Mouse (Mus musculus) lung, postnatal 0 days (tissue): ENCODE data around the gene Sectm1b. TPM values are rescaled to one million over a fixed set of nuclear protein-coding genes. Genes with fewer than 3 reads are reported as not detected.
A peak's percentile ranks its signal among the peaks of the same experiment; 100 is the strongest.

Experiments
- ATAC-seq: fragments of 200-750 bp; cut with Nextera tagmentation; 2 replicates; pipeline ENCODE4 v1.8.0; 2017; ENCODE audit warnings: moderate library complexity
- DNase-seq: peaks from one replicate; pipeline ENCODE4 v3.0.0-alpha.2; 2016; ENCODE audit warnings: low spot score
- H3K27ac ChIP-seq: fragments of 300-500 bp; sonication (generic); 2 replicates; pipeline ENCODE4 v1.5.1; 2014; ENCODE audit warnings: antibody characterized with exemption, mild to moderate bottlenecking, low read length, mixed read lengths
- H3K27me3 ChIP-seq: fragments of 300-500 bp; sonication (generic); replicated peaks from 2 replicates; pipeline ENCODE4 v1.6.1; 2014; ENCODE audit warnings: low read length, mixed read lengths; ENCODE audit not compliant: insufficient read depth
- H3K36me3 ChIP-seq: fragments of 300-500 bp; sonication (generic); 2 replicates; pipeline ENCODE4 v1.6.1; 2014; ENCODE audit warnings: low read length, mixed read lengths; ENCODE audit not compliant: insufficient read depth
- H3K4me1 ChIP-seq: fragments of 300-500 bp; sonication (generic); 2 replicates; pipeline ENCODE4 v1.6.1; 2014; ENCODE audit warnings: antibody characterized with exemption, low read depth, low read length, mixed read lengths; ENCODE audit not compliant: insufficient read depth
- H3K4me2 ChIP-seq: fragments of 300-500 bp; sonication (generic); replicated peaks from 2 replicates; pipeline ENCODE4 v1.6.1; 2014; ENCODE audit warnings: low read depth, mild to moderate bottlenecking, low read length, moderate library complexity, mixed read lengths
- H3K4me3 ChIP-seq: fragments of 300-500 bp; sonication (generic); 2 replicates; pipeline ENCODE4 v1.5.1; 2014; ENCODE audit warnings: low read depth, low read length
- H3K9ac ChIP-seq: fragments of 300-500 bp; sonication (generic); replicated peaks from 2 replicates; pipeline ENCODE4 v1.6.1; 2014; ENCODE audit warnings: low read depth, mild to moderate bottlenecking
- H3K9me3 ChIP-seq: fragments of 300-500 bp; sonication (generic); 2 replicates; pipeline ENCODE4 v1.6.1; 2016; ENCODE audit warnings: low read length, mixed read lengths
- CTCF ChIP-seq: IDR thresholded peaks from 2 replicates; pipeline ENCODE4 v1.5.1; 2016; ENCODE audit warnings: antibody characterized with exemption, mild to moderate bottlenecking
- EP300 ChIP-seq: IDR thresholded peaks from 2 replicates; pipeline ENCODE4 v1.6.1; 2016; ENCODE audit warnings: antibody characterized with exemption, mild to moderate bottlenecking, control low read depth
- WGBS: fragments of 180-500 bp; shearing (Covaris S2); extraction: QIAGEN DNeasy Blood & Tissue Kit; methylation state at CpG from one replicate; pipeline ENCODE4 v1.1.7; 2014; 5-methylcytosine and 5-hydroxymethylcytosine counted together
- polyA plus RNA-seq: library from polyadenylated mRNA; unstranded; fragments of >200 nt; fragmentation: Nextera tagmentation; extraction: Ambion mirVana; gene quantifications from 2 replicates; pipeline ENCODE4 v1.2.1, GENCODE M21; 2015

Sectm1b gene
- polyA plus RNA-seq, 1 experiment from 2014 or later, result 0.24 TPM

DNA sequence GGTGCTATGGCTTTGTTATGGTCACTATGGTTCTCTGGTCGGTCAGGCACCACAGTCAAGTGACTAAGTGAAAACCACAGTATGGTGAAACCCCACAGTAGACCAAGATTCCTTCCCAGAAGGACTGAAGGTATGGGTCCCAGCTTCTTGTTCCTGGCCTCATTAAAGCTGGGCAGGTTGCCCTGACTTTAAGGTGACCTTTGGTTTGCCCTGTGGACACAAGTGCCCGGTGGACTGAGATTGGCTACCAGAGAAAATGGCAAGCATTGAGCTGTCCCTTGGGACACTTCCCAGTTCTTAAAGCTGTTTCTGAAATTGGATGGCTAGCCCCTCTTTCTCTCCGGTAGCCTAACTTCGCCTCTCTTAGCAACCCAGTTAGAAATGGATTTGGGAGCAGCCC, 4.4 kb downstream of the Sectm1b start:
- Histone ChIP-seq H3K27me3 (no peaks in the 10 kb centered on the region), H3K36me3 (no peaks in the 10 kb centered on the region), H3K9ac (no peak overlapping the region), H3K9me3 (no peaks in the 10 kb centered on the region), H3K4me1 (no peaks in the 10 kb centered on the region; the same call in 1 of the 2 replicates), H3K4me2 (no peak overlapping the region), H3K27ac (no peak overlapping the region), H3K4me3 (no peak overlapping the region)
- no peak for ATAC-seq
- no peak for DNase-seq
- WGBS, result 85% methylated on average over 4 of the region's 4 CpGs
- no peak for TF ChIP-seq EP300
- no peak for TF ChIP-seq CTCF

DNA sequence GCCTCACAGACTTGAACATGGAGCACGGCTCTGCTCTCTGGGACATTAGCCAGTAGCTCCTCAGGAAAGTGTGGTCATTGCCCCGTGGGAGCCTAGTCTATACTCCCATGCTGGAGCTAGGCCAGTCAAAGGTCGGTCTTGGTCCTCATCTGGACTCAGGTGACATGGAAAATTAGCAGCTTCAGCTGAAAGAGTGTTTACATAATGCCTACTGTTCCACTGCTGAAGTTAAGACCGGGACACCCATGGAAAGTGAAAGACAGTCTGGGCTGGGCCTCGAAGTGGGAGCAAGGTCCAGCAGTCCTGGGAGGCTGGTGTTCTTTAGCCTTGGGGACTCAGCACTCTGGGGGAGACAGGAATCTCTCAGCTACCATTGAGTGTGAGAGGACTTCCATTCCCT, 5.2 kb downstream of the Sectm1b start:
- TF ChIP-seq CTCF (no peak), EP300 (no peak)
- no peaks in the 10 kb centered on the region for H3K9me3 ChIP-seq
- 61% methylated on average over 5 of the region's 5 CpGs for WGBS
- H3K9ac ChIP-seq, result no peak overlapping the region
- H3K36me3 ChIP-seq, result no peaks in the 10 kb centered on the region
- no peaks in the 10 kb centered on the region for H3K27me3 ChIP-seq
- no peak for ATAC-seq
- DNase-seq, result no peak
- H3K4me1 ChIP-seq, result no peaks in the 10 kb centered on the region; the same call in 1 of the 2 replicates
- no peak overlapping the region for H3K4me2 ChIP-seq
- no peak overlapping the region for H3K4me3 ChIP-seq
- H3K27ac ChIP-seq, result no peak overlapping the region

DNA sequence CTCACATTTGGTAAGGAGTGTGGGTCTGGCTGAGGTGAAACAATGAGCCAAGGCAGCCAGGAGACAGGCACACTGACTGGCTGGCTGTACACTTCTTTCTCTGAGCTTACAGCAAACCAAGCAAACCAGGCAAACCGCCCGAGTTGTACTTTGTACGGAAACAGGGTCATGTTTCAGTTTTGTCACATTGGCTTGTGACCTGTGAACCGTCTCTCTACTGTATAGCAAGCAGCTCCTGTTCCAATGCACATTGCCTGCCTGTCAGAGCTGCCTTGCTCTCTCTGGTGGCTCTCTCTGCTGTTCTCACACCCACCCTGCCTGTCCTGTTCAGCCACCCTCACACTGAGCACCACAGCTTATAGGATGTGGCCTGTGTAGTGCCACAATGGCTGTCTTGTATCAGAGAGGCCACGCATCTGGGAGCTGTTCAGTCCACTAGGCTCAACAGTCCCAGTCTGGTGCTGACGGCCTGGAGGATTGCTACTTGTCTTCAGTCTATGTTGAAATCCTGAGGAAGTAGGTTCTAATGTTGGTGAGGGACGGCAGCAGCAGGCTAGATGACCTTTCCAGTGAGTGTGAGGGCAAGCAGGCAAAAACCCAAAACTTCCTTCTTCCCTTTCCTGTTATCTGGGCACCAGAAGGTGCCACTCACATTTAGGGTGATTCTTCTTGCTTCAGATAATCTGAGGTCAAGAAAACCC, 6.7 kb downstream of the Sectm1b start:
- Histone ChIP-seq H3K27ac (no peak overlapping the region), H3K27me3 (no peaks in the 10 kb centered on the region), H3K36me3 (no peaks in the 10 kb centered on the region), H3K9me3 (no peaks in the 10 kb centered on the region), H3K4me3 (no peak overlapping the region), H3K4me1 (no peaks in the 10 kb centered on the region; the same call in 1 of the 2 replicates), H3K4me2 (no peak overlapping the region), H3K9ac (no peak overlapping the region)
- DNase-seq, result no peak
- TF ChIP-seq EP300 (no peak), CTCF (no peak)
- WGBS, result 22% methylated on average over 7 of the region's 7 CpGs
- peak; percentile 41 for ATAC-seq

DNA sequence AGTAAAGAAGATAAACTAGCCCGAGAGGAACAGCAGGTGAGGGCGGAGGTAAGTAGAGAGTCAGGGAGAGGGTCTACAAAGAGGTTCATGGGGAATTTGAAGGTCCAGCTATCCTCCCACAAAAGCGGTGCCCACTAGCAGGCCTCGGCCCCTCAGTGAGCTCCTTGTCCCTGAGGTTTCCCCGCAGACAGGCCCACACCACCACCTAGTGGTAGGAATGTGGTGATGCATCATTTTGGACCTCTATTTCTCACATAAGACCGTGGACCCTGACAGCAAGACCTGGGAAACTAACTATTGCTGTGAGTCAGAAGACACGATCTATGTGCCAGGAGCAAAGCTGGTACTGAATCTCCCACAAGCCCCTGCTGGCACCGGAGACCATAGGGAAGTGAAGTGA, 9.8 kb downstream of the Sectm1b start:
- no peaks in the 10 kb centered on the region for H3K36me3 ChIP-seq
- no peaks in the 10 kb centered on the region for H3K9me3 ChIP-seq
- no peak overlapping the region for H3K9ac ChIP-seq
- ATAC-seq, result peak; percentile 46
- WGBS, result 13% methylated on average over 8 of the region's 8 CpGs
- TF ChIP-seq EP300 (no peak), CTCF (peak; percentile 100)
- H3K4me3 ChIP-seq, result no peak overlapping the region
- H3K4me2 ChIP-seq, result no peak overlapping the region
- DNase-seq, result peak; percentile 84
- H3K27ac ChIP-seq, result no peak overlapping the region
- no peaks in the 10 kb centered on the region for H3K27me3 ChIP-seq
- no peaks in the 10 kb centered on the region; the same call in 1 of the 2 replicates for H3K4me1 ChIP-seq

DNA sequence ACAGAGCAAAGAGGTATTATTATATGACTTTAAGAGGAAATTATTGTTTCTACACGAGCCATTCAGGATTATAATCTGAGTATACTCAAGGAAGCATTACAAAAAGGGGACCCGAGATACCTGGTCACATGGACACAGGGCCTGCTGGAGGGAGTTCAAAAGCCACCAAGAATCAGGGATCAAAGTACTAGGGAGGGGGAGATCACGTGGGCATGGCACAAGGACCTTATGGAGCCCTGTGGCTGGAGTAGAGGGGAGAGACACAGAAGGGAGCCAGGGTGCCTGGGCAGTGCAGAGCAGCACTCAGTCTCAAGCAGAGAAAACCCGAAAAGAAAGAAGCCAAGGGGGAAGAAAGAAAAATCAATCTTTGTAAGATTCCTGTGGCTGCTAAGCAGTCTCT, 11.0 kb downstream of the Sectm1b start:
- Histone ChIP-seq H3K27ac (no peak overlapping the region), H3K9me3 (no peaks in the 10 kb centered on the region), H3K4me3 (no peak overlapping the region), H3K9ac (no peak overlapping the region), H3K27me3 (no peaks in the 10 kb centered on the region), H3K4me1 (no peaks in the 10 kb centered on the region; the same call in 1 of the 2 replicates), H3K36me3 (no peaks in the 10 kb centered on the region), H3K4me2 (no peak overlapping the region)
- DNase-seq (no peak), ATAC-seq (no peak)
- TF ChIP-seq EP300, result no peak
- TF ChIP-seq CTCF, result no peak
- WGBS, result 71% methylated on average over 4 of the region's 4 CpGs

DNA sequence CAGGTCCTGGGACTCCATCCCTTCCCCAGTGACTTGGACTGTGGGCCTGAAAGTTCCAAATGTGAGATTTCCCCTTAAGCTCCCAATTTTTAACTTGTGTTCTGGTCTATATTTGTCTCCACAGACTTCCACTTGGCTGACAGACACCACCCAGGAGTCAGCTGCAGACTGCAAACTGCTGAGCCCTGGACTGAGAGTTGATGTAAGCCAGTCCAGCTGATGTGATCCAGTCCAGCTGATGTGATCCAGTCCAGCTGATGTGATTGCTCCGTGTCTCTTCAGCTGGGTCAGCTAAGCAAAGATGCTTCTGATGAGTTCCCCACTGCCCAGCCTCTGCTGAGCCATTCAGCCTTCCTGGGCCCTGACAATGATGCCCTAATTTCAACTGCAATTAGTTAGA, 11.6 kb downstream of the Sectm1b start:
- no peaks in the 10 kb centered on the region for H3K27me3 ChIP-seq
- H3K4me3 ChIP-seq, result no peak overlapping the region
- H3K27ac ChIP-seq, result no peak overlapping the region
- peak; percentile 29; the same call in 1 of the 2 replicates for ATAC-seq
- 38% methylated on average over 1 of the region's 1 CpGs for WGBS
- H3K9me3 ChIP-seq, result no peaks in the 10 kb centered on the region
- TF ChIP-seq CTCF, result no peak
- no peak for TF ChIP-seq EP300
- peak; percentile 34 for DNase-seq
- no peak overlapping the region for H3K4me2 ChIP-seq
- H3K36me3 ChIP-seq, result no peaks in the 10 kb centered on the region
- no peaks in the 10 kb centered on the region; the same call in 1 of the 2 replicates for H3K4me1 ChIP-seq
- no peak overlapping the region for H3K9ac ChIP-seq
